In the genomic region with DNA sequence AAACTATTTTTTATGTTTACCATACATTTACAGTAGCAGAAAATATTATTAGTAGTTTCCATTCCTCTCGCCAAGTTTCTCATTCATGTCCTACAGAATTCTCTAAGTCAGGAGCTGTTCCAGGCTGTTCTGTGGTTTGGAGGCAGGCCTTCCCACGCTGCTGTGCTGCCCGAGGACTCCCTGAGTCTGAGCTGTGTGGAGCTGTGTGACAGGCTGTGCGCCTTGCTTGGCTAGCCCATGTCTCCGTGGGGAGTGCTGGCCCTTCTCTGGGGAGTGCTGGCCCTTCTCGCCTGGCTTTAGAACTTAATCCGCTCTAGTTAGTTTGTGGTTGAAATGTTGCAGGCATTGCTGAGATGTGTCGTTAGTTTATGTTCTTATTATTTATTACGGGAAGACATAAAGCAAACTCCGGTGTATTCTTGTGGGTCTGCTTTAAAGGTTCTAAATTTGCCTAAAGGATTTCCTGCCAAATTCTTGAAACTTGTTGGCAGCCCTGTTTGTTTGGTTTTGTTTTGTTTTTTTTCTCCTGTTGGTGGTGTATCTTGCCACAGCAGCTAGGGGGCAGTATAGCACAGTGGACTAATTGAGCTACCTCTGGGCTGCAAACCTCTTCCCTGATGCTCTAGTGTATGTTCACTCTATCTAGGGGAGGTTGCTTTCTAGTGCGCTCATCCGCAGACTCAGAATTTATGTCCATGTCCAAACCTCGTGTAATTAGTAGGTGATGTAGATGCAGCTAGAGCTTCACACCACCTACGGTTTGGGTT, we compare ENCODE assay signal across 8 mouse cellular contexts. TPM values are rescaled to one million over a fixed set of nuclear protein-coding genes. Genes with fewer than 3 reads are reported as not detected.
DNase-seq lines count a peak whose midpoint lies in the region; ATAC-seq and TF ChIP-seq lines count a peak whose summit lies in the region.

No protein-coding gene starts in this region.

- intact Hi-C loops in heart, postnatal 36 days (cut with DNase I): loop anchor here (1.0 to 2.0 kb wide), 5 partner anchors 61 to 326 kb away; no protein-coding TSS in a partner anchor

- peak; percentile 78 for DNase-seq in embryo, embryonic 10 days (ENCODE audit: low spot score)
- DNase-seq in embryo, embryonic 9.5 days (ENCODE audit: extremely low spot score): no peak
- peak; percentile 60 for DNase-seq in urinary bladder, postnatal 25 days (ENCODE audit: low spot score)
- no peak for DNase-seq in urinary bladder, adult 18-20 months (ENCODE audit: low spot score in 2 of 2)
- peak; percentile 68 to 74 for DNase-seq in heart, postnatal 36 days
- peak; percentile 82 for DNase-seq in retina, postnatal 1 day

- no peak overlapping the region for H3K9ac ChIP-seq in limb, embryonic 15.5 days

- 51% methylated on average over 14 of the region's 14 CpGs for WGBS in limb, embryonic 15.5 days

- H3K4me1 ChIP-seq in cortical plate, adult 2 months (ENCODE audit: control insufficient read depth, insufficient read depth, low read length): peaks cover 14% of the 10 kb centered on the region
- peaks cover 48% of the 10 kb centered on the region for H3K4me1 ChIP-seq in limb, embryonic 15.5 days

- no peak for ATAC-seq in limb, embryonic 15.5 days (ENCODE audit: insufficient number of reproducible peaks, low FRiP score, low TSS enrichment, low read depth)

- no peaks in the 10 kb centered on the region for H3K9me3 ChIP-seq in limb, embryonic 15.5 days

- TF ChIP-seq POLR2A in cortical plate, adult 2 months (IDR thresholded peaks at IDR 0.05; ENCODE audit: extremely low read depth, insufficient read depth, low read length): no peak

- no peak overlapping the region for H3K4me2 ChIP-seq in limb, embryonic 15.5 days

- no peaks in the 10 kb centered on the region for H3K36me3 ChIP-seq in limb, embryonic 15.5 days

- TF ChIP-seq CTCF in cortical plate, adult 2 months (IDR thresholded peaks at IDR 0.05; ENCODE audit: extremely low read depth, insufficient read depth, low read length): peak; percentile 87

- no peaks in the 10 kb centered on the region for H3K27me3 ChIP-seq in limb, embryonic 15.5 days

- H3K27ac ChIP-seq in cortical plate, adult 2 months (ENCODE audit: insufficient read depth, low read length): no peak overlapping the region
- H3K27ac ChIP-seq in limb, embryonic 15.5 days: peak overlapping the region; percentile 43; the same call in 1 of the 2 replicates

- H3K4me3 ChIP-seq in cortical plate, adult 2 months (ENCODE audit: insufficient read depth, low read length): no peak overlapping the region
- no peak overlapping the region for H3K4me3 ChIP-seq in limb, embryonic 15.5 days

RNA-seq across cellular contexts. Expression of a gene that starts 34.2 kb away (rescaled TPM):
- polyA plus RNA-seq in cortical plate, adult 2 months (2012; rRNA removed): 29.9 and 31.9 TPM in 2 replicates
- 10 to 100 TPM; 29.7 to 32.2 TPM for total RNA-seq in heart, postnatal 36 days (2021)
- polyA plus RNA-seq in limb, embryonic 15.5 days (2015; fragmentation: Nextera tagmentation; extraction: Ambion mirVana): 14.3 and 16.5 TPM in 2 replicates

Comparison
In these comparisons a context has a peak if more than half of its experiments do, and no peak if none do; other contexts are left out.
1. DNase-seq: peak in embryo, embryonic 10 days (single experiment), urinary bladder, postnatal 25 days (single experiment), heart, postnatal 36 days (2 of 2) and retina, postnatal 1 day (single experiment); none in embryo, embryonic 9.5 days (single experiment) and urinary bladder, adult 18-20 months (0 of 2).